Mouse (Mus musculus) myocyte (in vitro differentiated cells): Measurements from ENCODE around the gene Gm2310. TPM values are rescaled to one million over a fixed set of nuclear protein-coding genes. Genes with fewer than 3 reads are reported as not detected.
"Not testable (repeated sequence)": the region's sequence is repeated elsewhere in the genome, so short reads cannot be mapped to it uniquely, and the experiment has no call there.

Source experiments
- H3K27me3 ChIP-seq: one replicate; pipeline ENCODE4 v1.6.1; 2011; ENCODE audit not compliant: control insufficient read depth, insufficient read depth, insufficient read length
- H3K36me3 ChIP-seq: one replicate; pipeline ENCODE4 v1.6.1; 2011; ENCODE audit not compliant: control insufficient read depth, insufficient read depth
- H3K4me2 ChIP-seq: one replicate; pipeline ENCODE4 v1.6.1; 2011; ENCODE audit warnings: low read depth, control low read depth
- H3K4me3 ChIP-seq: one replicate; pipeline ENCODE4 v1.5.1; 2011; ENCODE audit warnings: mild to moderate bottlenecking, control low read depth, moderate library complexity
- H3K79me2 ChIP-seq: one replicate; pipeline ENCODE4 v1.6.1; 2011; ENCODE audit not compliant: control insufficient read depth, insufficient read depth
- H3ac ChIP-seq: one replicate; pipeline ENCODE4 v1.6.1; 2011; ENCODE audit not compliant: control insufficient read depth, insufficient read length
- CEBPB ChIP-seq: IDR thresholded peaks from 2 replicates; pipeline ENCODE4 v1.6.1; 2011; ENCODE audit warnings: mild to moderate bottlenecking, moderate library complexity; ENCODE audit not compliant: poor library complexity, insufficient read depth, severe bottlenecking
- E2F4 ChIP-seq: IDR thresholded peaks from one replicate; pipeline ENCODE4 v1.6.1; 2011; ENCODE audit warnings: mild to moderate bottlenecking, control low read depth, moderate library complexity; ENCODE audit not compliant: insufficient read depth
- MAX ChIP-seq: IDR thresholded peaks from one replicate; pipeline ENCODE4 v1.6.1; 2011; ENCODE audit warnings: low read depth, mild to moderate bottlenecking, control low read depth
- MYOD1 ChIP-seq, 3 experiments: IDR thresholded peaks; one replicate each; pipeline ENCODE4 v1.6.1; 2011; ENCODE audit warnings: control low read depth in 2 of 3, low read depth in 2 of 3, mild to moderate bottlenecking in 2 of 3, moderate library complexity in 1 of 3; ENCODE audit not compliant: insufficient read length in 2 of 3, control insufficient read depth in 1 of 3
- MYOG ChIP-seq, 3 experiments: IDR thresholded peaks; one replicate each; pipeline ENCODE4 v1.6.1; 2011; ENCODE audit warnings: control low read depth in 2 of 3, low read depth in 2 of 3, mild to moderate bottlenecking in 2 of 3; ENCODE audit not compliant: insufficient read length in 2 of 3, control insufficient read depth in 1 of 3, insufficient read depth in 1 of 3
- POLR2A ChIP-seq: IDR thresholded peaks from one replicate; pipeline ENCODE4 v1.6.1; 2011; ENCODE audit warnings: low read depth, mild to moderate bottlenecking, control low read depth, moderate library complexity; ENCODE audit not compliant: insufficient read length
- POLR2AphosphoS2 ChIP-seq: IDR thresholded peaks from one replicate; pipeline ENCODE4 v1.6.1; 2011; ENCODE audit warnings: low read depth, control low read depth; ENCODE audit not compliant: insufficient read length
- REST ChIP-seq: IDR thresholded peaks from one replicate; pipeline ENCODE4 v1.6.1; 2011; ENCODE audit warnings: mild to moderate bottlenecking, control low read depth, moderate library complexity; ENCODE audit not compliant: insufficient read depth, insufficient read length
- SRF ChIP-seq: IDR thresholded peaks from one replicate; pipeline ENCODE4 v1.6.1; 2011; ENCODE audit warnings: low read depth; ENCODE audit not compliant: control insufficient read depth, insufficient read length
- TCF12 ChIP-seq: IDR thresholded peaks from one replicate; pipeline ENCODE4 v1.6.1; 2011; ENCODE audit warnings: mild to moderate bottlenecking, control low read depth; ENCODE audit not compliant: poor library complexity, insufficient read depth, severe bottlenecking
- TCF3 ChIP-seq: IDR thresholded peaks from one replicate; pipeline ENCODE4 v1.6.1; 2011; ENCODE audit warnings: low read depth, control low read depth; ENCODE audit not compliant: insufficient read length
- USF1 ChIP-seq: IDR thresholded peaks from one replicate; pipeline ENCODE4 v1.6.1; 2011; ENCODE audit warnings: low read depth, mild to moderate bottlenecking, control low read depth, moderate library complexity
- polyA plus RNA-seq: library from polyadenylated mRNA; unstranded; fragments of >200 nt; fragmentation: generic; extraction: Trizol; gene quantifications from one replicate; pipeline ENCODE4 v1.2.1, GENCODE M21; 2012; ENCODE audit warnings: missing spikeins

Gm2310 gene
- not detected for polyA plus RNA-seq

DNA sequence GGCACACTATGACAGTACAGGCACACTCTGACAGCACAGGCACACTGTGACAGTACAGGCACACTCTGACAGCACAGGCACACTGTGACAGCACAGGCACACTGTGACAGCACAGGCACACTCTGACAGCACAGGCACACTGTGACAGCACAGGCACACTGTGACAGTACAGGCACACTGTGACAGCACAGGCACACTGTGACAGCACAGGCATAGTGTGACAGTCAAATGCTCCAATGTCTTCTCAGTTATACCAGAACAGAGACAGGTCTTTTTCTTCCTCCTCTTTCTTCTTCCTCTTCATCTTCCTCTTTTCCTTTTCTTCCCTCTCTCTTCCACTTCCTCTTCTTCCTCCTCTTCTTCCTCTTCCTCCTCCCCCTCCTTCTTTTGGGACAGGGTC is at the start of gene Gm2310:
Gene Gm2310 (minus strand): TSS at position 101 of the 400 bp plus-strand sequence.
- H3ac ChIP-seq, H3K4me3 ChIP-seq, H3K36me3 ChIP-seq, H3K79me2 ChIP-seq, H3K4me2 ChIP-seq, H3K27me3 ChIP-seq: not testable (repeated sequence)

DNA sequence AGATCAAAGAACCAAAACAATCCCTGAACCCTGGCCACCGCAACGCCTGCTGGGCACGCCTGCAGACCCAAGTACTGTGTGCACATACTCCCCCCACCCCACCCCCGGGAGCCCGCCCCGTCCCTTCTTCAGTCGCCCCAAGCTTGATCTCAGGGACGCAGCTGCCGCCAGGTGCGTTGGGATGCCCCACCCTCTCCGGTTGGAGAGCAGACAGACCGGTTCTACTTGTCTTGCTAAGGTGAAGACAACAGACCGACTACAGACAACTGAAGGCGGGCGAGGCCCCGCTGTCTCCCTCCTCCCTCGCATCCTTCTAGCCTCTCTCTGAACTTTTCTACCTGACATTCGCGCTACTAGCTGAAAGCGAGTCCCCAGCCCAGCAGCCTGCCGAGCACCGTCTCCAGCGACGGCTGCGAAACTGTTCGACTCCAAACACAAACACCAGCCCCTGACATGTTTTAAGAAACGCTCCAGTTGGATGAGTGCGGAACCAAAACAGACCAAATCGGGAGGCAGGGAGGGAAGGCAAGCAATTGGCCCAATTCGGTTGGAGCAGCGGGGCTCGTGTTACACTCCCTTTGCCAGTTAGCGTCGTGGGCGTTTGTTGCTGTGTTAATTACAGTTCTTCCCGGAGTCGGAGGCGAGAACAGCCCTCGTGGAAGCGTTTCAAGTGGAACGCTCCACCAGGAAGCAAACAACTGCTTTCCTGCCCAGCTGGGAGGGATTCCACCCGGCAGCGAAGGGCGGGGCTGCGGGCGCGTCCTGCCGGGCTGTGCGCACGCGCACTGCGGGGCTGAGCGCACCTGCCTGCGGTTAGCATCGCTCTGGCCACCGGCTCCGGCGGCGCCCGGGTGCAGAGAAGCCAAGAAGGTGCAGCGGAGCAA is 49.1 kb upstream of the Gm2310 start:
- peak overlapping the region; percentile 100 for H3K4me2 ChIP-seq
- TF ChIP-seq MYOD1 (IDR thresholded peaks at IDR 0.05; ENCODE audit: control insufficient read depth in 1 of 3, insufficient read length in 2 of 3, low read depth in 2 of 3) (peak in 2 of 3 experiments; percentile 71 to 90), E2F4 (no peak), POLR2A (peak; percentile 63), USF1 (no peak), TCF3 (peak; percentile 26), REST (no peak), MYOG (IDR thresholded peaks at IDR 0.05; ENCODE audit: control insufficient read depth in 1 of 3, insufficient read depth in 1 of 3, insufficient read length in 2 of 3, low read depth in 2 of 3) (peak in 2 of 3 experiments; percentile 90 to 91), TCF12 (peak; percentile 22)
- no peak overlapping the region for H3ac ChIP-seq
- peak overlapping the region; percentile 46 for H3K4me3 ChIP-seq
- H3K27me3 ChIP-seq: peaks cover 18% of the 10 kb centered on the region
- H3K36me3 ChIP-seq: no peaks in the 10 kb centered on the region
- H3K79me2 ChIP-seq: no peaks in the 10 kb centered on the region

DNA sequence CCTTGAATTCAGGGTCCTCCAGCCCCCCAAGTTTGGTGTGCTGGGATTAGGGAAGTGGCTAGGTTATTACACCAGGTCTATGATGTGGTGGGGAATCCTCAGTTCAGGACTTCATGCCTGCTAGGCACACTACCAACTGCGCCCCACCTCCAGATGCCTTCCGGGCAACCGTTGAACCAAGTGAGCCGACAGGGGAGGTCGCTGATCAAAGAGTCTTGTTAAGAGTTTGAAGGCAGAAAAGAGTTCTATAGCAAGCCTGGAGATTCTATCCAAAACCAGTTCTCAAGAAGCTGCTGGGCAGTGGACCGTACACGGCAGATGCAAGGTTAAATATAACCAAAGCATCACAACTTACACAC is 48.5 kb upstream of the Gm2310 start:
- no peak for TF ChIP-seq MAX
- no peak for TF ChIP-seq SRF
- TF ChIP-seq POLR2A: no peak
- no peak for TF ChIP-seq USF1
- TF ChIP-seq REST: no peak
- no peak for TF ChIP-seq TCF3
- TF ChIP-seq E2F4: no peak
- no peak for TF ChIP-seq POLR2AphosphoS2
- no peak for TF ChIP-seq MYOG (IDR thresholded peaks at IDR 0.05; ENCODE audit: control insufficient read depth in 1 of 3, insufficient read depth in 1 of 3, insufficient read length in 2 of 3, low read depth in 2 of 3)
- no peak for TF ChIP-seq MYOD1 (IDR thresholded peaks at IDR 0.05; ENCODE audit: control insufficient read depth in 1 of 3, insufficient read length in 2 of 3, low read depth in 2 of 3)
- TF ChIP-seq TCF12: no peak
- TF ChIP-seq CEBPB: no peak
- Histone ChIP-seq H3K79me2 (no peaks in the 10 kb centered on the region), H3K4me3 (peak overlapping the region; percentile 46), H3K27me3 (peaks cover 18% of the 10 kb centered on the region), H3K4me2 (peak overlapping the region; percentile 100), H3K36me3 (no peaks in the 10 kb centered on the region), H3ac (no peak overlapping the region)

DNA sequence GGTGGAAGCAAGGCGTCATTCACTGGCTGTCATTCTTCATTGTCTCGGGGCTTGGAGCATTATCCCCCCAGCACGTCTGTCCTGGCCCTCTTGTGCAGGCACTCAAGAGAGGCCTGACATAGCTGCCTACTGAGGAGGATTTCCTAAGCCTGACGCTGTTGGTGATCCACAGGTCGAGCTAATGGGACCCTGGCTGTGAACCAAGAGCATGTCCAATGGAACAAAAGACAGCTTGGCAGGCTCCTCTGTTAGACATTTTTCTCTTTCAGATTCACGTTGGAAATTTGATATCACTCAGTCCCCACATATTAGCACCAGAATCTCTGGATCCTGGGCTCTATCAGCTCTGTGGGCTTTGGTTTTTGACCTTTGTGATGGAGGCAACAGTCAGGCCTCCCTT is 45.7 kb upstream of the Gm2310 start:
- Histone ChIP-seq H3K4me2 (no peak overlapping the region), H3K36me3 (no peaks in the 10 kb centered on the region), H3K27me3 (no peaks in the 10 kb centered on the region), H3K79me2 (no peaks in the 10 kb centered on the region), H3K4me3 (no peak overlapping the region), H3ac (no peak overlapping the region)
- no peak for TF ChIP-seq CEBPB
- TF ChIP-seq E2F4: no peak
- TF ChIP-seq POLR2A: no peak
- TF ChIP-seq TCF12: no peak
- no peak for TF ChIP-seq MYOD1 (IDR thresholded peaks at IDR 0.05; ENCODE audit: control insufficient read depth in 1 of 3, insufficient read length in 2 of 3, low read depth in 2 of 3)
- TF ChIP-seq SRF: no peak

DNA sequence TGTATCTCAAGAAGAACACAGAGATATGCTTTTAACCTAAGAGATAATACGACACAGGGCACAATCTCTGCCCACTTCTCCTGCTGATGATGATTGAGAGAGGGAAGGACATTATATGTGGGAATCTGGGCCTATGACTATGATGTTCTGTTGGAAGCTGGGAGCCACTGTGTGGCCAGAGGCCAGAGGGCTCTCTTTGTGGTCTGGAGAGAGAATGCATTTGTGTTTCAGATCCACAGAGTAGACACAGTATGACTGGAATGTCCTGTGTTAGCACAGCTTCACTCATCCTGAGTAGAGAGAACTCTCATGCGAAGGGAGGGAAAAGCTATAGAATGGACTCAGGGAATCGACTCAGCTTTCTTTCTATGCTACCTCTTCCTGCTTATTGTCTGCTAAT is 44.6 kb upstream of the Gm2310 start:
- no peak overlapping the region for H3K4me3 ChIP-seq

More for the DNA sequence above, 44.6 kb upstream of the Gm2310 start:
- no peak for TF ChIP-seq MYOG (IDR thresholded peaks at IDR 0.05; ENCODE audit: control insufficient read depth in 1 of 3, insufficient read depth in 1 of 3, insufficient read length in 2 of 3, low read depth in 2 of 3)
- no peak for TF ChIP-seq POLR2AphosphoS2
- TF ChIP-seq MAX: no peak
- TF ChIP-seq TCF3: no peak
- TF ChIP-seq USF1: no peak
- no peak for TF ChIP-seq TCF12
- TF ChIP-seq SRF: no peak
- TF ChIP-seq MYOD1 (IDR thresholded peaks at IDR 0.05; ENCODE audit: control insufficient read depth in 1 of 3, insufficient read length in 2 of 3, low read depth in 2 of 3): no peak
- TF ChIP-seq POLR2A: no peak
- TF ChIP-seq CEBPB: no peak
- no peak for TF ChIP-seq E2F4
- TF ChIP-seq REST: no peak
- H3K27me3 ChIP-seq: no peaks in the 10 kb centered on the region
- no peak overlapping the region for H3ac ChIP-seq
- no peak overlapping the region for H3K4me2 ChIP-seq
- H3K79me2 ChIP-seq: no peaks in the 10 kb centered on the region
- no peaks in the 10 kb centered on the region for H3K36me3 ChIP-seq
